Mouse (Mus musculus): ENCODE data around the gene Crls1.
A peak's percentile ranks its signal among the peaks of the same experiment; 100 is the strongest.

Crls1 gene

GRCm38 (mm10) chr2:132884303-132884967, 38.0 kb downstream of the Crls1 start:
- peak; percentile 18 for DNase-seq (ENCODE audit: low read depth)

DNA sequence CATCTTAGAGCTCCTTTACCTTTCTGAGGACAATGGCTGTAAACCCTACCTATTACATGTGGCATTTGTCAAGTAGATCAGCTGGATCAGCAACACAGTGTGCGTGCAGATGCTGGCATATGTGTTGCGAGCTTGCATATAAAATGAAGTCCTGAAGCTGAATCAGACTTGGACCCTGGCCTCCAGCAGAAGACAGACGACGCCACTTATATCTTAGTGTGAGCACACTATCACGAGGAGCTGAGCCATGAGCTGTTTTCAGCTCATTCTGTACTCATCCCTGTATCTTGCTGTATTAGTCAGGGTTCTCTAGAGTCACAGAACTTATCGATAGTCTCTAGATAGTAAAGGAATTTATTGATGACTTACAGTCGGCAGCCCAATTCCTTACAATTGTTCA, 38.8 kb downstream of the Crls1 start:
- no peak for DNase-seq (ENCODE audit: low read depth)

DNA sequence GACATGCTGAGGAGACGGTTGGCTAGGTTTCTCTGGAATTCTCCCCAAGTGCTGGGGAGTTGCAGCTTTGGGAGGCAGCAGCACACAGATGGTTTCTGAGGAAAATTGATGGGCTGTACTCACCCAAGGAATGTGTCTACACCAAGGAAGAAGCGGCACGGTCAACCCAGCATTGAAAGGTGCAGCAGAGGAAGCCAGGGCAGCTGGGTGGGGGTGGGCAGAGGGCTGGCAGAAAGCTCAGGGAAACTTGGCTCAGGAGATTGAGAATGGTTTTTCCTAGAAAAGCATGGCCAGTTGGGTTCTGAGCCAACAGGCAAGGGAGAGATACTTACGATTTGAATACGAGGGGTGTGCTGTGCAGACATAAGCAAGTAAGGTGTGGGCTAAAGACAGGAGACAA, 47.4 kb downstream of the Crls1 start:
- DNase-seq (ENCODE audit: low read depth): no peak

DNA sequence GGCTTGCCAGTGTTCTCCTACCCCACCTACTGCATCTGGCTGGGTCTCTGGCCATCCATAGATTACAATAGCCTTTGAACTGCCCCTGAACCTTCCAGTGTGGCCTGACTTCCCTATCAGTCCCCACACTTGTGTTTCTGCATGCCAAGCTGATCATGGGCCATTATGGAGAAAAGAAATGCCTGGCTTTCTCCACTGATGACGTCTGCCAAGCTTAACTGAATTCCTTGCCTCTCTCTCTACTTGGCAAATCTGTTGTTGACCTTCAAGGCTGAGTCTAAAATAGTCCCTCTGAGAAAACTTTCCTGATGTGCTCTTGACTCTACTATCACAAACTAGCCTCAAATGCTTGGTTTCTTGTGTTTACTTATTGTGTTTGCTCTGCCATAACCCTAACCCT, 51.7 kb downstream of the Crls1 start:
- no peak for DNase-seq (ENCODE audit: low read depth)

DNA sequence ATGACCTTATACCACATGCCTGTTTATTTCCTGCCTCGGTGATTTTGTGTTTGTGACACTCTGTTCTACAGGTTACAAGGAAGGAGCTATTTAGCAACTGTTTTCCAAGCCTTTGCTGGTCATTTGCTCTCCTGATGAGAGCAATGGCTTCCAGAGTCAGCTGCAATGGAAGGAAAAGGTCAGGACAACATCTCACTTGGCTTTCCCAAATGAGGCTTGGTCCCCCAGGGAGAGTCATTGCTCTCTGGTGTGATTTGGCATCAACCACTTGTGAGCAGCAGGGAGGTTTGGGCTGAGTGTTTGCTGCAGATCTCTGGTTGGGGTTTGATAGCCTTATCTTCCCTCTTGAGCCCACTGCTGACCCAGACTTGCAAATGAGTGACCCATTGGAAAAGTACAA, 54.1 kb downstream of the Crls1 start:
- DNase-seq (ENCODE audit: low read depth): no peak

GRCm38 (mm10) chr2:132901636-132902035, 55.2 kb downstream of the Crls1 start:
- no peak for DNase-seq (ENCODE audit: low read depth)

- no peak for DNase-seq (ENCODE audit: low read depth)
These were observed 55.6 kb downstream of the Crls1 start for GRCm38 (mm10) chr2:132902056-132902455.

GRCm38 (mm10) chr2:132903498-132903897, 57.0 kb downstream of the Crls1 start:
- DNase-seq (ENCODE audit: low read depth): peak; percentile 82

- no peak for DNase-seq (ENCODE audit: low read depth)
These were observed 58.5 kb downstream of the Crls1 start for GRCm38 (mm10) chr2:132904961-132905360.

GRCm38 (mm10) chr2:132906763-132907162, 60.3 kb downstream of the Crls1 start:
- DNase-seq (ENCODE audit: low read depth): peak; percentile 60

DNA sequence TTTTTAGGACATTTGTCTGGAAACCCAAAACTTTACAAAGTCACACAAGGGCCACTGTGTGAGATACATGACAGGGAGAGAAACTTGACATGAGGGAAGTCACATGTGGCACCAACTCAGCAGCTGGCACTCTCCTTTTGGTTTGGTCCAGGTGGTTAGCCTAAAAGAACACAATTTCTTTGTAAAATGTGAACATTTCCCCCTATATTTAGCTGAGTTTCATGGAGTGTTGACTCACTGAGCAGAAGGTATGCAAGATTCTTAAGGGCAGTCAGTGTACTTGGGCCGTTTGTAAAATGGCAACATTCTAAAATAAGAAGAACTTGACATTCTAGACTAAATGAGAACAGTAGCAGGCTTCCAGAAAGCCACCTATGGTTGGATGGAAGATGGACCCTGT, 68.3 kb downstream of the Crls1 start:
- DNase-seq (ENCODE audit: low read depth): no peak
